Mouse (Mus musculus): ENCODE data around the gene Vsig10.
"Not testable (repeated sequence)": the region's sequence is repeated elsewhere in the genome, so short reads cannot be mapped to it uniquely, and the experiment has no call there.

Vsig10 gene

DNA sequence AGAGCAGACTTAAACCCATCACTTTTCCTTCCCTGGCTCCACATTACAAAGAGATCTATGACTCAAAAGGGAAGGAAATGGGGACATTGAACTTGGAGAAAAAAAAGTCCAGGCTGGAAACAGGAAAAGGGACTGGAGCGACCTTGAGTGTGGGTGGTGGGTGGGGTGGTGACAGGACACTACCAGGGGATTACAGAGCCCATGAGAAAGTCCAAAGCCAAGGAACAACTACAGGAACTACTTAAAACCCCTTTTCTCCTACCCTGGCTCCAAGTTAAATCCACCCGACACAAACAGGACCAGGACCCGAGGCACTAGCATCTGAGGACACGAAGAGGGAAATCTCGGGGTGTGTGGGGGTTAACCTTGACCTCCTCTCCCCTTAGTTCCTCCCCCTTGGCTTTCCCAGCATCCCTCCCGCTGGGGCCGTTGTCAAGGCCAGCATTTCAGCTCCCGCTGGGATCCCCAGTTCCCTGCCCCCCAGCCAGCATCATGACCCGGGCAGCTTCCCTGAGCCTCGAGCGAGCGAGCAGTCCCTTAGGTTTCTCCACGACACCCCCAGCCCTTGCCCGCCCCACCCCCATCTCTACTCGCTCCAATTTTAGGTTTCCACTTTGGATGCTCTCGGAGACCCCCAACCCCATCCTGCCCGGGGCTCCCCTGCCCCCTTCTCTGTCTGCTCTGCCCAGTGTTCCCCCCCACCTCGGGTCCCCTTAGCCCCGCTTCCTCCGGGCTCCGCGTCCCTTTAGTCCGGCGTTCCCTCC is 37.7 kb downstream of the Vsig10 start:
- DNase-seq: peak; percentile 39 to 55

GRCm38 (mm10) chr5:117357129-117357477 is 38.2 kb downstream of the Vsig10 start, which contains the start of gene Wsb2:
TSS of gene Wsb2 (plus strand) at chr5:117357304.
- peak; percentile 74 to 76 for DNase-seq

GRCm38 (mm10) chr5:117357478-117358247 is 38.8 kb downstream of the Vsig10 start:
- DNase-seq: no peak

DNA sequence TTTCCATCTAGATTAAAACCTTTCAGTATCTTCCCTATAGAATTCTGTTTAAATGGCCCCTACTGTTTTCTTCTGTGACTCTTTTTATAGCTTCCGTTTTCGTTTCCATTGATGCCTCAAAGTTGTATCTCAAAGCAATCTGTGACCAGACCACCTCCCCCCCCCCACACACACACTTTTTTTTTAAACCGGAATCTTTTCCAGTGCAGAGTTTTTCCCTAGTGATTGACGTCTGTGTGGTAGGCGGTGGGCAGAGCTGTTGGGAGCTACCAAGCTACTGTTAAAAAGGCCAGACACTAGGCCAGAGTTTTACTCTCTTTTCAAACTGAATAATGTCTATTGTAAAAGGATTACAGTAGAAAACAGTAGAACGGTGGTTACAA is 39.4 kb downstream of the Vsig10 start:
- no peak for DNase-seq

DNA sequence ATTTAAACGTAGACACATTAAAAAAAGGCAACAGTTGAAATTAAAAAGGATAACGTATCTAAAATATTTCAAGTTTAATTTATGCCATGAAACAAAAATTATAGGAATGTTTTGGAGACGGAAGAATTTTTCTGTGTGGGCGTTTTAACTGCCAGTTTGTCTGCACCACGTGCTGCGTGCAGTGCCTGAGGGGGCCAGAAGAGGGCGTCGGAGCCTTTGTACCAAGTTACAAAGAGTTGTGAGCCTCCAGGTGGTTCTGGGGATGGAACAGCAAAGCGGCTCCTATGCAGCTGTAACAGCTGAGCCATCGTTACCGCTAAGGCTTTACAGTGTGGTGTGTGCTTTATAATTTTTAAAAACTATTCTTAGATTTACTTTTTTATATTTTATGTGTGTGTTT is 39.8 kb downstream of the Vsig10 start:
- peak; percentile 65 to 87 for DNase-seq

- DNase-seq: peak; percentile 64 to 76
Measured at GRCm38 (mm10) chr5:117359497-117360227, 40.8 kb downstream of the Vsig10 start.

GRCm38 (mm10) chr5:117360228-117360515 is 41.3 kb downstream of the Vsig10 start:
- DNase-seq: peak; percentile 75 to 83

GRCm38 (mm10) chr5:117360631-117361541 is 42.0 kb downstream of the Vsig10 start:
- peak; percentile 75 to 86 for DNase-seq

- no peak for DNase-seq
Measured at GRCm38 (mm10) chr5:117361590-117361989, 42.7 kb downstream of the Vsig10 start.

DNA sequence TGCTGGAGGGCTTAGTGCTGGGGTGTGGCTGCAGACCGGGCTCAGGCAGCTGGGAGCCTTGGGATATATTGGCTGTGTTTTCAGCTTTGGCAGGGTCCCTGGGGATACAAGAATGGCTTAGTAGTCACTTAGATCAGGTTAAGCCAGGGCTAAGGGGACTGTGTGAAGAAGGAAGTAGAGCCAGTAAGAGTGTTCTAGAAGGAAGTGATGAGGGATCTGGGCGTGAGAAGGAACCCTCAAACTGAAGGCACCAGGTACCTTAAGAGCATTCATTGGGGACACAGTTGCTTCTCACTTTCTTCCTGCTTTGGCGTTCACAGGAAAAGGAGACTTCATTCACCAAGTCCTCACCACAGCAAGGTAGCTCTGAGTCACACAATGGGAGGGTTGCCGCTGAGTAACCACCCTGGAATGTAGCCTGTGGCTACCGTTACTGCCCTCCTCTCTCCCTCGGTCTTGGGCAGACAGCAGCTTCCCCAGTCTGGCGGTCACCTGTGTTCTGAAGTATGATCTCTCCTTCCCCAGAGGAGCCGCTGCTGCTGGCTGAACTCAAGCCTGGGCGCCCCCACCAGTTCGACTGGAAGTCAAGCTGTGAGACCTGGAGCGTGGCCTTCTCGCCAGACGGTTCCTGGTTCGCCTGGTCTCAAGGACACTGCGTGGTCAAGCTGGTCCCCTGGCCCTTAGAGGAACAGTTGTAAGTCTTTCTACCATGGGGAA is 44.3 kb downstream of the Vsig10 start:
- peak in 1 of 2 experiments; percentile 51 for DNase-seq

- no peak for DNase-seq
Measured at GRCm38 (mm10) chr5:117364821-117365220, 45.9 kb downstream of the Vsig10 start.

GRCm38 (mm10) chr5:117365904-117366561 is 47.1 kb downstream of the Vsig10 start:
- DNase-seq: peak; percentile 52 to 66

DNA sequence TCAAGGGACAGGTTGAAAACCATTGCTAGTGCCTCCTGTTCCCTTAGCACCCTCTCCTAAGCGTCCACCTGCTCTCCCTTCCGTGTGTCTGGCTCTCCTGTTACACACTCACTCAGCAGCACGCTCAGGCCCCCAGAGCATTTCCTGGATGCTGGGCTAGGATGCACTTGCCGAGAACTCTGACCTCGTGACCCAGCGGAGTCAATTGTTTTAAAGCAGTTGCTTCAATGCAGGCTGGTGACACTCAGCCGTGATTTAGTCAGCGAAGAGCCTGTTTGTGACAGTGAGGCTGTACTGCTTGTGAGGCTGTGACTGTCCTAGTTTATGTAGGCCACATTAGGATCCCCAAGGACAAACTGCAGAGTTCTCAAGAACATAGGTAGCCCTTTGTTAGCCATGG is 48.3 kb downstream of the Vsig10 start:
- DNase-seq: no peak

DNA sequence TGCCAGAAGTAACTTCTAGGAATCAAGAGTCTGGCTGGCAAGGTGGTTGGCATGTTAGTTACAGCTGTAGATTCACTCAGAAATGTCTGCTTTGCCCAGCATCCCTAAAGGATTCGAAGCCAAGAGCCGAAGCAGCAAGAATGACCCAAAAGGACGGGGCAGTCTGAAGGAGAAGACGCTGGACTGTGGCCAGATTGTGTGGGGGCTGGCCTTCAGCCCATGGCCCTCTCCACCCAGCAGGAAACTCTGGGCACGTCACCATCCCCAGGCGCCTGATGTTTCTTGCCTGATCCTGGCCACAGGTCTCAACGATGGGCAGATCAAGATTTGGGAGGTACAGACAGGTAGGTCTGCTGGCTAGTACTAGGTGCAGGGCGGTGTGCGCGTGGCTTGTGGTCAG is 51.7 kb downstream of the Vsig10 start:
- DNase-seq: peak; percentile 67 to 69

- DNase-seq: no peak
Measured at GRCm38 (mm10) chr5:117373418-117373817, 54.5 kb downstream of the Vsig10 start.

DNA sequence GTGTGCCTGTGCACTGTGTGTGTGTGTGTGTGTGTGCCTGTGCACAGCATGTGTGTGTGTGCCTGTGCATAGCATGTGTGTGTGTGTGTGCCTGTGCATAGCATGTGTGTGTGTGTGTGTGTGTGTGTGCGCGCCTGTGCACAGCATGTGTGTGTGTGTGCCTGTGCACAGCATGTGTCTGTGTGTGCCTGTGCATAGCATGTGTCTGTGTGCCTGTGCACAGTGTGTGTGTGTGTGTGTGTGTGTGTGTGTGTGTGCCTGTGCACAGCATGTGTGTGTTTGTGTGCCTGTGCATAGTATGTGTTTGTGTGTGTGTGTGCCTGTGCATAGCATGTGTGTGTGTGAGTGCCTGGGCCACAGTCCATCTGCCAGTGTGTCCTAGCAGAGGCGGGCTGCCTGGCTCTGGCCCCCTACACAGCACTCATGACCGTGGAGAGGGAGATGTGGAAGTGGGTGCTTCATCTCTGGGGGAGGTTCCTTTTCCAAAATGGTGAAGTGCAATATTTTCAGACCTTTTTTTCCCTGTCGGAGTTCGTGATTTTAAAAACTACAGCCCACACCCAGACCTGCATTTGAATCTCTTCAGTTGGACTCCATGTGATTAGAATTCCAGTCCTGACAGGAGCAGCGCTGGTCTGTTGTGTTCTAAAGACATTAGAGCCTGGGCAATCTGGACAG is 55.6 kb downstream of the Vsig10 start:
- DNase-seq: no peak

- DNase-seq: no peak
Measured at GRCm38 (mm10) chr5:117376331-117376761, 57.5 kb downstream of the Vsig10 start.

GRCm38 (mm10) chr5:117377731-117378130 is 58.8 kb downstream of the Vsig10 start:
- not testable (repeated sequence) for DNase-seq

- no peak for DNase-seq
Measured at GRCm38 (mm10) chr5:117380199-117380598, 61.3 kb downstream of the Vsig10 start.

- no peak for DNase-seq
Measured at GRCm38 (mm10) chr5:117381785-117382184, 62.9 kb downstream of the Vsig10 start.

DNA sequence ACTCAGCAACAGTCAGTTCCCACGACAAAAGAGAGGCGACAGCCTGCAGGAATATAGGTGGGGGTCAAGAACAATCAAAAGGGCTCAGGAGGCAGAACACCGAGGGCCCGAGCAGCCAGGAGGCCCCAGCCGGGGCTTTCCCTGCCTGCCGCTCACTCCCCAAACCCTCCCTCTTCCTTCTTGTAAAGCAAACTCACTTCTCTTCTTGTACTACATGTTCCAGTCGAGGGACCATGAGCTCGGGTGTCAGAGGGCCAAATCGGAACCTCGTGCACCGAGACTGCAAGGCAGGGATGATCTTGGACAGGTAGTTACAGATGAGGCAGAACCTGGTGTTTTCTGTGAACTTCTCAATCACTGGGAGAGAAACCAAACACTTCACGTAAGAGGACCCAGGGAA is 64.3 kb downstream of the Vsig10 start:
- no peak for DNase-seq

Measured in kidney, adult 8-10 months (tissue).